Mouse (Mus musculus) heart, postnatal 0 days (tissue): ENCODE results near the gene Pkig.

Experiments used
- CTCF ChIP-seq: IDR thresholded peaks from 2 replicates; pipeline ENCODE4 v1.5.1; 2016; ENCODE audit warnings: antibody characterized with exemption, control low read depth, low read depth
- EP300 ChIP-seq: IDR thresholded peaks from 2 replicates; pipeline ENCODE4 v1.6.1; 2016; ENCODE audit warnings: antibody characterized with exemption, low read depth

GRCm38 (mm10) chr2:163676745-163677144 is 18.6 kb downstream of the Pkig start:
- TF ChIP-seq CTCF (no peak), EP300 (no peak)
